Mouse (Mus musculus): ENCODE measurements around the gene Cspg4. TPM values are rescaled to one million over a fixed set of nuclear protein-coding genes. Genes with fewer than 3 reads are reported as not detected.

Gene Cspg4
- 32.5 and 35.9 TPM in 2 replicates for polyA plus RNA-seq (2016; fragmentation: Nextera tagmentation; extraction: Ambion mirVana)

GRCm38 (mm10) chr9:56864832-56865231 is at the start of gene Cspg4:
TSS of gene Cspg4 (plus strand) at chr9:56865033.
- Histone ChIP-seq H3K27me3 (replicated peaks) (no peaks in the 10 kb centered on the region; the same call in 1 of the 2 replicates), H3K36me3 (no peaks in the 10 kb centered on the region), H3K4me1 (replicated peaks) (peaks cover 70% of the 10 kb centered on the region), H3K9me3 (replicated peaks) (no peaks in the 10 kb centered on the region), H3K4me2 (peak within 1 kb of the TSS; percentile 77), H3K9ac (peak within 1 kb of the TSS; percentile 87), H3K27ac (ENCODE audit: poor library complexity, severe bottlenecking) (peak within 1 kb of the TSS; percentile 91), H3K4me3 (peak within 1 kb of the TSS; percentile 68)
- peak; percentile 74 for ATAC-seq (ENCODE audit: insufficient number of reproducible peaks, low FRiP score)
- WGBS = 2% methylated on average over 24 of the region's 24 CpGs

GRCm38 (mm10) chr9:56824900-56825299 is 39.9 kb upstream of the Cspg4 start:
- Histone ChIP-seq H3K4me3 (no peak overlapping the region), H3K36me3 (no peaks in the 10 kb centered on the region), H3K4me1 (replicated peaks) (peaks cover 10% of the 10 kb centered on the region), H3K4me2 (no peak overlapping the region), H3K9ac (no peak overlapping the region), H3K27ac (ENCODE audit: poor library complexity, severe bottlenecking) (no peak overlapping the region), H3K27me3 (replicated peaks) (peaks cover 31% of the 10 kb centered on the region), H3K9me3 (replicated peaks) (no peaks in the 10 kb centered on the region)
- 7% methylated on average over 3 of the region's 3 CpGs for WGBS
- no peak for ATAC-seq (ENCODE audit: insufficient number of reproducible peaks, low FRiP score)

GRCm38 (mm10) chr9:56825476-56826213 is 39.2 kb upstream of the Cspg4 start:
- Histone ChIP-seq H3K9ac (no peak overlapping the region), H3K4me2 (peak overlapping the region; percentile 67), H3K4me1 (replicated peaks) (peaks cover 10% of the 10 kb centered on the region), H3K9me3 (replicated peaks) (no peaks in the 10 kb centered on the region), H3K27ac (ENCODE audit: poor library complexity, severe bottlenecking) (no peak overlapping the region), H3K27me3 (replicated peaks) (peaks cover 33% of the 10 kb centered on the region), H3K36me3 (no peaks in the 10 kb centered on the region), H3K4me3 (peak overlapping the region; percentile 34)
- 15% methylated on average over 21 of the region's 21 CpGs for WGBS
- ATAC-seq (ENCODE audit: insufficient number of reproducible peaks, low FRiP score) = no peak

DNA sequence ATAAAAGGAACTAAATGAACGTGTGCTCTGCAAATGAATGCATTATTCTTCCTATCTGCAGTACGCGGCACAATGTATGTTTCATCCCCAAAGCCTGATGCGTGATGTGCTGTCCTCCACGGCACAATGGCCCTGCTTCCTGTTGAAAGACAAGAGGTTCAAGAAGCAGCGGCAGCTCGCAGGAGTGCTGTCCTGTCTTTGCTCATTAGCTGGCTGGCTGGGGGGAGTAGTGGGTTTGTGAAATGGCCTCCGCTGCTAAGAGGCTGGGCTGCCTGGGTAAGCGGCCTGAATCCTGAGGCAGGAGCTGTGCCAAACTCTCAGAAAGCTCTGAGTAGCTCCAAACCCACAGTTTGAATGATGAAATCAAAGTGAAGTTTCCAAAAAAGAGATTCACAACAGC is 36.7 kb upstream of the Cspg4 start:
- no peak overlapping the region for H3K9ac ChIP-seq
- H3K27me3 ChIP-seq (replicated peaks) = peaks cover 33% of the 10 kb centered on the region
- 31% methylated on average over 9 of the region's 9 CpGs for WGBS
- no peak overlapping the region for H3K4me3 ChIP-seq
- H3K4me2 ChIP-seq = no peak overlapping the region
- ATAC-seq (ENCODE audit: insufficient number of reproducible peaks, low FRiP score) = no peak
- H3K9me3 ChIP-seq (replicated peaks) = no peaks in the 10 kb centered on the region
- no peaks in the 10 kb centered on the region for H3K36me3 ChIP-seq
- H3K27ac ChIP-seq (ENCODE audit: poor library complexity, severe bottlenecking) = no peak overlapping the region
- H3K4me1 ChIP-seq (replicated peaks) = peaks cover 20% of the 10 kb centered on the region

- no peak overlapping the region for H3K4me2 ChIP-seq
- peaks cover 33% of the 10 kb centered on the region for H3K27me3 ChIP-seq (replicated peaks)
- no peak for ATAC-seq (ENCODE audit: insufficient number of reproducible peaks, low FRiP score)
- peaks cover 27% of the 10 kb centered on the region for H3K4me1 ChIP-seq (replicated peaks)
- no peak overlapping the region for H3K27ac ChIP-seq (ENCODE audit: poor library complexity, severe bottlenecking)
- H3K9ac ChIP-seq = no peak overlapping the region
- WGBS = 78% methylated on average over 6 of the region's 6 CpGs
- H3K4me3 ChIP-seq = no peak overlapping the region
- no peaks in the 10 kb centered on the region for H3K9me3 ChIP-seq (replicated peaks)
- H3K36me3 ChIP-seq = no peaks in the 10 kb centered on the region
Measured at GRCm38 (mm10) chr9:56828841-56829240, 36.0 kb upstream of the Cspg4 start.

- Histone ChIP-seq H3K4me3 (no peak overlapping the region), H3K36me3 (no peaks in the 10 kb centered on the region), H3K27me3 (replicated peaks) (peaks cover 28% of the 10 kb centered on the region), H3K9ac (no peak overlapping the region), H3K9me3 (replicated peaks) (no peaks in the 10 kb centered on the region), H3K4me1 (replicated peaks) (peaks cover 36% of the 10 kb centered on the region), H3K27ac (ENCODE audit: poor library complexity, severe bottlenecking) (no peak overlapping the region), H3K4me2 (no peak overlapping the region)
- WGBS = 33% methylated on average over 4 of the region's 4 CpGs
- ATAC-seq (ENCODE audit: insufficient number of reproducible peaks, low FRiP score) = no peak
Measured at GRCm38 (mm10) chr9:56830162-56830561, 34.7 kb upstream of the Cspg4 start.

GRCm38 (mm10) chr9:56831904-56832303 is 32.9 kb upstream of the Cspg4 start:
- H3K4me1 ChIP-seq (replicated peaks) = peaks cover 37% of the 10 kb centered on the region
- H3K4me3 ChIP-seq = no peak overlapping the region
- no peak for ATAC-seq (ENCODE audit: insufficient number of reproducible peaks, low FRiP score)
- H3K36me3 ChIP-seq = no peaks in the 10 kb centered on the region
- H3K4me2 ChIP-seq = no peak overlapping the region
- no peak overlapping the region for H3K27ac ChIP-seq (ENCODE audit: poor library complexity, severe bottlenecking)
- H3K9me3 ChIP-seq (replicated peaks) = no peaks in the 10 kb centered on the region
- 85% methylated on average over 3 of the region's 3 CpGs for WGBS
- peaks cover 12% of the 10 kb centered on the region for H3K27me3 ChIP-seq (replicated peaks)
- H3K9ac ChIP-seq = no peak overlapping the region

DNA sequence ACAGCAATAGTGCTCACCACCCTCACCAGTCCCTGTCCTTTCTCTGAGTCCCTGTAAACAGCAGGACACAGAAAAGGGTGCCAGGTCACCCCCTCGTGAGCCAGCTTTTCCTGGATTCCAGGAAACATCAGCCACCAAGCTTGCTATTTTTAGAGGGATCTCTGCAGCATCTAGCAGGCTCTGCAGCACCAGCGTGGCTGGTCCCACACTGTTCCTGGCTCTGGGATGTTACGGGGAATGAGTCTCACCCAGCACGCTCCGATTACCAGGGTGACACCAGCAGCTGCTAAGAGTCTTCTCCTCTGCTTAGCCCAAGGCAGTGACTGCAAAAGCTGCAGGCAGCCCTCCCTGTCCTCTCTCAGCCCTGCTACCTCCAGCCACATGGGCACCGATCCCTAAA is 31.9 kb upstream of the Cspg4 start:
- Histone ChIP-seq H3K27ac (ENCODE audit: poor library complexity, severe bottlenecking) (no peak overlapping the region), H3K36me3 (no peaks in the 10 kb centered on the region), H3K9me3 (replicated peaks) (no peaks in the 10 kb centered on the region), H3K9ac (no peak overlapping the region), H3K4me2 (peak overlapping the region; percentile 25; the same call in 1 of the 2 replicates), H3K27me3 (replicated peaks) (peaks cover 8% of the 10 kb centered on the region; the same call in 1 of the 2 replicates), H3K4me3 (no peak overlapping the region), H3K4me1 (replicated peaks) (peaks cover 37% of the 10 kb centered on the region)
- 9% methylated on average over 6 of the region's 6 CpGs for WGBS
- no peak for ATAC-seq (ENCODE audit: insufficient number of reproducible peaks, low FRiP score)

GRCm38 (mm10) chr9:56835152-56835551 is 29.7 kb upstream of the Cspg4 start:
- Histone ChIP-seq H3K9ac (no peak overlapping the region), H3K4me3 (no peak overlapping the region), H3K4me1 (replicated peaks) (peaks cover 45% of the 10 kb centered on the region), H3K27me3 (replicated peaks) (peaks cover 6% of the 10 kb centered on the region; the same call in 1 of the 2 replicates), H3K4me2 (no peak overlapping the region; the same call in 1 of the 2 replicates), H3K9me3 (replicated peaks) (no peaks in the 10 kb centered on the region), H3K36me3 (no peaks in the 10 kb centered on the region), H3K27ac (ENCODE audit: poor library complexity, severe bottlenecking) (peak overlapping the region; percentile 73)
- ATAC-seq (ENCODE audit: insufficient number of reproducible peaks, low FRiP score) = no peak
- WGBS = 36% methylated on average over 5 of the region's 5 CpGs

- Histone ChIP-seq H3K9ac (no peak overlapping the region), H3K27ac (ENCODE audit: poor library complexity, severe bottlenecking) (no peak overlapping the region), H3K4me1 (replicated peaks) (peaks cover 20% of the 10 kb centered on the region), H3K4me3 (no peak overlapping the region), H3K9me3 (replicated peaks) (no peaks in the 10 kb centered on the region), H3K27me3 (replicated peaks) (peaks cover 20% of the 10 kb centered on the region), H3K36me3 (no peaks in the 10 kb centered on the region), H3K4me2 (no peak overlapping the region)
- 69% methylated on average over 5 of the region's 5 CpGs for WGBS
- no peak for ATAC-seq (ENCODE audit: insufficient number of reproducible peaks, low FRiP score)
Measured at GRCm38 (mm10) chr9:56840721-56841120, 24.1 kb upstream of the Cspg4 start.

DNA sequence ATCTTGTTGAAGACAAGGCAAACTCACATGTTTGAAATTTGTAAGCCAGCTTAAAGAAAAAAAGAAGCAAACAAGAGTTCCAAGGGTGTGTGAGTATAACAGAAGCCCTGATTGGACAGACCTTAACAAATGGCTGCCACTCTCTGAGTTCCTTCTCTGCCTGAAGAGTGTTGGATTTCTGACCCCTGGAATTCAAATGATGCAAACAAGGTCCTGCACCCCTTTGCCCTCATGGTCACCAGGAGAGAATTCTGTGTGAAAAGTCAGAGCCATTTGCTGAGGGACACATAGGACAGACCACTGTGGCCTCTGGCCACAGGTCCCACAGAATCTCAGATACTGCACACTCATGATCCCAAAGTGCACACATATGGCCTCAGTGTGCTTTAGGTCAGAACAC is 23.0 kb upstream of the Cspg4 start:
- peaks cover 18% of the 10 kb centered on the region for H3K4me1 ChIP-seq (replicated peaks)
- no peaks in the 10 kb centered on the region for H3K9me3 ChIP-seq (replicated peaks)
- no peak overlapping the region for H3K4me2 ChIP-seq
- peaks cover 20% of the 10 kb centered on the region for H3K27me3 ChIP-seq (replicated peaks)
- no peak overlapping the region for H3K27ac ChIP-seq (ENCODE audit: poor library complexity, severe bottlenecking)
- no peak overlapping the region for H3K9ac ChIP-seq
- H3K4me3 ChIP-seq = no peak overlapping the region
- ATAC-seq (ENCODE audit: insufficient number of reproducible peaks, low FRiP score) = no peak
- H3K36me3 ChIP-seq = no peaks in the 10 kb centered on the region

GRCm38 (mm10) chr9:56842303-56842719 is 22.5 kb upstream of the Cspg4 start:
- Histone ChIP-seq H3K9ac (no peak overlapping the region), H3K27ac (ENCODE audit: poor library complexity, severe bottlenecking) (no peak overlapping the region), H3K27me3 (replicated peaks) (peaks cover 20% of the 10 kb centered on the region), H3K36me3 (no peaks in the 10 kb centered on the region), H3K9me3 (replicated peaks) (no peaks in the 10 kb centered on the region), H3K4me3 (no peak overlapping the region), H3K4me2 (no peak overlapping the region), H3K4me1 (replicated peaks) (peaks cover 18% of the 10 kb centered on the region)
- ATAC-seq (ENCODE audit: insufficient number of reproducible peaks, low FRiP score) = no peak
- 35% methylated on average over 3 of the region's 3 CpGs for WGBS
